Mouse (Mus musculus) liver, embryonic 16.5 days (tissue): ENCODE measurements at regions not wholly inside any gene's neighbourhood (a gene's known extent, or its start where the extent isn't known, plus 50 kb on each side); places are given as distances from the start of the nearest gene placed in this dataset.

ENCODE experiments used
- ATAC-seq: fragments of 200-750 bp; cut with Nextera tagmentation; 2 replicates; pipeline ENCODE4 v1.8.0; 2017; ENCODE audit warnings: low read depth, mild to moderate bottlenecking, moderate number of reproducible peaks, moderate library complexity
- H3K27ac ChIP-seq: fragments of 300-500 bp; sonication (generic); 2 replicates; pipeline ENCODE4 v1.5.1; 2014; ENCODE audit warnings: mild to moderate bottlenecking, low read length
- H3K27me3 ChIP-seq: fragments of 300-500 bp; sonication (generic); 2 replicates; pipeline ENCODE4 v1.6.1; 2014; ENCODE audit warnings: low read depth, low read length, mixed read lengths; ENCODE audit not compliant: control insufficient read depth, insufficient read depth
- H3K36me3 ChIP-seq: fragments of 300-500 bp; sonication (generic); 2 replicates; pipeline ENCODE4 v1.6.1; 2014; ENCODE audit warnings: mild to moderate bottlenecking; ENCODE audit not compliant: control insufficient read depth, insufficient read depth
- H3K4me1 ChIP-seq: fragments of 300-500 bp; sonication (generic); 2 replicates; pipeline ENCODE4 v1.6.1; 2014; ENCODE audit warnings: low read depth, low read length, mixed read lengths; ENCODE audit not compliant: control insufficient read depth
- H3K4me2 ChIP-seq: fragments of 300-500 bp; sonication (generic); 2 replicates; pipeline ENCODE4 v1.6.1; 2014; ENCODE audit warnings: low read depth, low read length, mixed read lengths
- H3K4me3 ChIP-seq: fragments of 300-500 bp; sonication (generic); 2 replicates; pipeline ENCODE4 v1.5.1; 2014; ENCODE audit warnings: low read depth, mild to moderate bottlenecking, low read length
- H3K9ac ChIP-seq: fragments of 300-500 bp; sonication (generic); 2 replicates; pipeline ENCODE4 v1.6.1; 2014; ENCODE audit warnings: low read depth, low read length
- H3K9me3 ChIP-seq: fragments of 300-500 bp; sonication (generic); replicated peaks from 2 replicates; pipeline ENCODE4 v1.6.1; 2016; ENCODE audit warnings: low read length; ENCODE audit not compliant: control insufficient read depth
- WGBS: fragments of 180-500 bp; shearing (Covaris S2); extraction: QIAGEN DNeasy Blood & Tissue Kit; methylation state at CpG from one replicate; pipeline ENCODE4 v1.1.7; 2014; ENCODE audit not compliant: insufficient replicate concordance; 5-methylcytosine and 5-hydroxymethylcytosine counted together

DNA sequence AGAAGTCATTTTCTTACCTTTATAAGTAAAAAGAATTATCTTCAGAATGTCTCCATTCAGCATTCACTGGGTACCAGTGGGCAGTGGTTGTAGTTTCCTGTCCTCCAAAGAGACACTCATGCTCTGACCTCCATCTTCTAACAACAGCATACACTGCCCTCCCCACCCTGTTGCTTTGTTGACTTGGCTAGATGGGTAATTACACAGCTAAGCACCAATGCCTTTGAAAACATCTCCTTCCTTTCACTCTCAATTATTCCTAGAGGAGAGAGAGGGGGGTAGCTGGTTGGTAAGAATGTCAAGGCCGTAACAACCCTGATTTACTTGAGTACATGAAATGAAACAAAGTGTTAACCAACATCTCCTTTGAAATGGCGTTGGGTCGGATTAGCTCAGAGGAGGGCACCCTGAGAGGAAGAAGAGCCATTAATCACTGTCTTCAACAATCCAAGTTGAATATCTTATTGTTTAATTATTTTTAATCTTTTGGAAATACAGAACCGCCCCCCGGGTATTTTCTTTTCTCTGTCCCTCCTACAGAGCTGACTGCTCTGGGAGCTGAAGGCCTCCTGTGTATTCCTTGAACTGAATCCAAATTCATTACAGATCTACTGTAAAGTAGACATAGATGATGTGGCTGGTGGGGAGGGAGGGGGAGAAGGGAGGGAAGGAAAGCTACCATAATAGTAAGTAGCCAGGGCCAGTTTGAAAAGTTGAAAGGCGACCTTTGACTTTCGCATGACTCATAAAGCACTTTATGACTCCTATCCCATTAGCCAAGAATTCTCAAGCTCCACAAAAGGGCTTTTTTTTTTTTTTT, 302.9 kb downstream of the Pik3r1 start:
- WGBS, result 67% methylated on average over 7 of the region's 7 CpGs
- no peak overlapping the region for H3K27ac ChIP-seq
- no peak overlapping the region for H3K9ac ChIP-seq
- no peaks in the 10 kb centered on the region for H3K27me3 ChIP-seq
- no peak for ATAC-seq
- no peaks in the 10 kb centered on the region for H3K4me1 ChIP-seq
- no peak overlapping the region for H3K4me3 ChIP-seq
- H3K9me3 ChIP-seq, result no peaks in the 10 kb centered on the region
- H3K36me3 ChIP-seq, result no peaks in the 10 kb centered on the region
- H3K4me2 ChIP-seq, result no peak overlapping the region

DNA sequence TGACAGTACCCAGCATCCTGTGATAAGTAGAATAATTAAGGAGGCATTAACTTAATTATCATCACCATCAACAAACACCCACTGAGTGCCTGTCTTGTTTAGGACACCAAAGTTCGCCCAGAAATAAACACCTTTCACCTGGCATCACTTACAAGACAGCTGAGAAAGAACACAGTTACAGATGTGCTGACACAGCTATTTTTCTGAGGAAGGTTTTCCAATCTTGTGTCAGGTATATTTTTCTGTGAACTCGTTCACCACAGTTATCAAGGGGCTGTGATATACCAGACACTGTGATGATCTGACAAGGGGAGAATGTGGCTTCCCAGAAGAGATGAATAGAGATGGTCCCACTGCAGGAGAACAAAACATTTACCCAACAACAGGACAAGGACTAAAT, 311.1 kb downstream of the Pik3r1 start:
- Histone ChIP-seq H3K4me3 (no peak overlapping the region), H3K36me3 (no peaks in the 10 kb centered on the region), H3K9me3 (no peaks in the 10 kb centered on the region), H3K9ac (no peak overlapping the region), H3K4me2 (no peak overlapping the region), H3K27me3 (no peaks in the 10 kb centered on the region), H3K27ac (no peak overlapping the region), H3K4me1 (no peaks in the 10 kb centered on the region)
- WGBS, result 30% methylated on average over 2 of the region's 2 CpGs
- no peak for ATAC-seq

DNA sequence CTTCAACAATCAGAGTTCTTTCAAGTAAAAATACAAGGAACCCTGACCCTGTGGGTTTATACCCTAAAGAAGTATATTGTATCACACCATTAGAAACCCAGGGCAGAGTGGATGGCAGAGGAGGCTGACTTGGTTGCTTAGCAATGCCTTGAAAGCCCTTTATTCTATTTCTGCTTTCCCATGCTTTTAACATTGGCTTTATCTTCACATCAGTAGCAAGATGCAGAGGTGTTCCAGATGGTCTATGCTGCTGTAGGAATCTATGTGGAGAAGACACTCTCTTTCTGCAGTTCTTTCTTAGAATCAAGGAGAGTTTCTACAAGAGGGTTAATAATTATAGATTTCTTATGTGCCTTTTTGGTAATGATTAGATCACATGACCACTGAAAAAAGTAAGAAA, 313.7 kb downstream of the Pik3r1 start:
- Histone ChIP-seq H3K27ac (no peak overlapping the region), H3K4me1 (no peaks in the 10 kb centered on the region), H3K9ac (no peak overlapping the region), H3K4me2 (no peak overlapping the region), H3K9me3 (no peaks in the 10 kb centered on the region), H3K27me3 (no peaks in the 10 kb centered on the region), H3K36me3 (no peaks in the 10 kb centered on the region), H3K4me3 (no peak overlapping the region)
- no peak for ATAC-seq

DNA sequence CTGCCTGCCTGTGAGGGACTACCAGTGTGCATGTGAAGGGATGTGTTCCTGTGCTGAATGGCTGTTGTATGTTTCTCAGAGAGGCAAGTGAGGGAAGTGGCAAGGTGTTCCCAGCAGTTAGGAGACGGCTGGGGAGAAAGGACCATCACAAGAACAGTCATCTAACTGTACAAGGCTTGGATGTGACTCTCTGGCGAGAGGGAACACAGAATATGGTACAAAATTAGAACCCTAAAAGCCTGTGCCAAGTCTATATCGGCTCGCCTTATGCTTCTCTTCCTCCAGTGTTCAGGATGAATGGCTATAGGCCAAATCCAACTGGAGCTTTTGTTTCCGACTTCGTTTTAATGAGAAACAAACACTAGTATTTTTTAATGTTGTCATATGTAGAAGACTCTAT, 317.5 kb downstream of the Pik3r1 start:
- no peak for ATAC-seq
- Histone ChIP-seq H3K27ac (no peak overlapping the region), H3K27me3 (no peaks in the 10 kb centered on the region), H3K4me1 (no peaks in the 10 kb centered on the region), H3K4me2 (no peak overlapping the region), H3K9ac (no peak overlapping the region), H3K9me3 (no peaks in the 10 kb centered on the region), H3K4me3 (no peak overlapping the region), H3K36me3 (no peaks in the 10 kb centered on the region)
- WGBS, result 64% methylated on average over 6 of the region's 6 CpGs

DNA sequence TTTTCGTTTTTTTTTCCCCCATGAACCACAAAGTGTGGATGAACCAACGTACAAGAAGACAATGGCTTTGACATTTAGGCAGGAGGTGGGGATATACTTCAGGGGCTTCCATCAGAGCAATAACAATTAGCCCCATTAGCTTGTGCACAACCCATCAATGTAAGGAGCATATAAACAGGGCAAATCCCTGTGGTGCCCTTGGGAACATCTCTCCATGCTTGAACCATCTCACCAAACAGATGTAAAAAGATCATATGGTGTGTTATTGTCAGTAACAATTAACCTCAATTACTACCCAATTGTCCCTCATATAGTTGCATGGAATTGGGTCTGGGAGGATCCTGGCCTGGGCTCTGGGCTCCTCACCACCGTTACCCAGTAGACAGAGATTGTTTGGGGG, 328.5 kb downstream of the Pik3r1 start:
- no peak for ATAC-seq
- H3K27me3 ChIP-seq, result no peaks in the 10 kb centered on the region
- no peaks in the 10 kb centered on the region for H3K36me3 ChIP-seq
- H3K4me3 ChIP-seq, result no peak overlapping the region
- 50% methylated on average over 3 of the region's 3 CpGs for WGBS
- no peak overlapping the region for H3K4me2 ChIP-seq
- no peaks in the 10 kb centered on the region for H3K9me3 ChIP-seq
- no peak overlapping the region for H3K27ac ChIP-seq
- H3K4me1 ChIP-seq, result no peaks in the 10 kb centered on the region
- H3K9ac ChIP-seq, result no peak overlapping the region

DNA sequence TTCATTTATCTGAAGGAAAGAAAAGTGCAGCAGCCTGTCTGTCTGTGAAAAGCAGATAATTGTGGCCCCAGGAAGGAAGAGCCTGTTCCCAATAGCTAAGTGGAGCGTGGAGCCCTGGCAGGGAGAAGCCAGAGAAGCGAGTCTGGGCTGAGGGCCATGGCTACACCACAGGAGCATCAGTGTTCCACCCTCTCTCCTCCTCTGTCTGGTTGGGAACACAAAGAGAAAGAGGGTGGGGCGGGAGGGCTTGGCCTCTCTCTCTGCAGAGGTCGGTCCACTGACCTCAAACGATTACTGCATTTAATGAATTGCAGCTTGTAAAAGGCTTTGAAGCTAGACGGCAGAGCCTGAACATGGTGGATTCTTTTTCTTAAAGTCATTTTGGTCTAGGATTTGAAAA, 329.0 kb downstream of the Pik3r1 start:
- H3K4me2 ChIP-seq, result no peak overlapping the region
- ATAC-seq, result no peak
- H3K9me3 ChIP-seq, result no peaks in the 10 kb centered on the region
- no peak overlapping the region for H3K27ac ChIP-seq
- H3K4me3 ChIP-seq, result no peak overlapping the region
- H3K36me3 ChIP-seq, result no peaks in the 10 kb centered on the region
- H3K27me3 ChIP-seq, result no peaks in the 10 kb centered on the region
- 40% methylated on average over 6 of the region's 6 CpGs for WGBS
- no peak overlapping the region for H3K9ac ChIP-seq
- no peaks in the 10 kb centered on the region for H3K4me1 ChIP-seq

DNA sequence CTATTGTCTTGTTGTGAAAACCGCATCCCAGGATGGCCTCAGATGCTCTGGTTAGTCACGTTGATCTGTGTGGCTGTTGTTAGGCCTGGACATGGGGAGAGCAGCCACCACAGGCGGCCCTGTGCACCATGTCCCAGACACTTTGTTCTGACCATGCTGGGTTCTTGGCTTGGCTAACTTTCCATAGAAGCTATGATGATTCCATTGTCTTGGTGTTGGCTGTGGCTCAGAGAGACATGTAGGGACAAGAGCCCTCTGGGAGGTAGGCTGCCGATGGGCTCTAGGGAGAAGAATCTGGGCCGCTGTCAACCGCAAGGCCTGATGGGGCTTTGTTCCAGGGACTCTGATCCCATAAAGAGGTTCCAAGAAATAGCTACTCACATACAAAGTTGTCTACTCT, 334.9 kb downstream of the Pik3r1 start:
- 74% methylated on average over 6 of the region's 6 CpGs for WGBS
- Histone ChIP-seq H3K27ac (no peak overlapping the region), H3K9ac (no peak overlapping the region), H3K27me3 (no peaks in the 10 kb centered on the region), H3K36me3 (no peaks in the 10 kb centered on the region), H3K4me3 (no peak overlapping the region), H3K4me2 (no peak overlapping the region), H3K4me1 (no peaks in the 10 kb centered on the region), H3K9me3 (no peaks in the 10 kb centered on the region)
- no peak for ATAC-seq

DNA sequence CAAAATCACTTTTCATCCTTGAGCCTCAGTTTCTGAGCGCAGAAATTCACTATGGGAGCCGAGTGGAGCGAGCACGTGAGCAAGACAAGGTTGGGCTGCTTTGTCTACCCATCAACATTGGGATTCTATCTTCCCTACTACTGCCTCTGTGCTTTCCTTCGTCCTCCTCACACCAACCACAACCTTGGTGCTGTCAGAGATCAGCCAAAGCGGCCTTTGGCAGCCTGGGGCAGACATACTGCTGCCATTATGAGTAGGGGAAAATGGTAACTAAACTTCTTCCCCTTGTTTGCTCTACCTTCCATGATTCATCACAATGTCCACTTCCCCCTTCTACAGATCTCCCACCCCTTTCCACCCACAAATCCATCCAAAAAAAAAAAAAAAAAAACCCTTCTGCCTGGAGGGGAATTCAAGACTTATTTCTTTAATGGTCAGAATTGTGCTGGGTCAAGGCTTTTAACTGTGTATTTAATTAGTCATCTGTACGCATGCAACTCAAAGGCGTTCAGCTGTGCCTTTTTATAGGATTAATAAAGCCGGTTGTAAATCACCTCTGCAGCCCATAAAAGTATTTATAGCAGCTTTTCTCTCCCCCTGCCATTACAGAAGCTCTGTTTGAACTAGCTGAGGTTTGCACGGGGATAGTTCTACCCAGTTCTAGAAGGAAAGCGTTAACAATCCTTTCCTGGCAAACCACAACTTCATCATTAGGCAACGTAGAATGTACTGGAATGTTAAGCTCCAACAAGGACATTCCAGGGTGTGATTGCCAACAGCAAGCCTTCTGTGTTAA, 340.4 kb downstream of the Pik3r1 start:
- no peak overlapping the region for H3K4me3 ChIP-seq
- H3K9me3 ChIP-seq, result no peaks in the 10 kb centered on the region
- H3K4me2 ChIP-seq, result no peak overlapping the region
- H3K9ac ChIP-seq, result no peak overlapping the region
- no peaks in the 10 kb centered on the region for H3K36me3 ChIP-seq
- no peak overlapping the region for H3K27ac ChIP-seq
- no peak for ATAC-seq
- no peaks in the 10 kb centered on the region for H3K27me3 ChIP-seq
- no peaks in the 10 kb centered on the region for H3K4me1 ChIP-seq
- 67% methylated on average over 12 of the region's 12 CpGs for WGBS

DNA sequence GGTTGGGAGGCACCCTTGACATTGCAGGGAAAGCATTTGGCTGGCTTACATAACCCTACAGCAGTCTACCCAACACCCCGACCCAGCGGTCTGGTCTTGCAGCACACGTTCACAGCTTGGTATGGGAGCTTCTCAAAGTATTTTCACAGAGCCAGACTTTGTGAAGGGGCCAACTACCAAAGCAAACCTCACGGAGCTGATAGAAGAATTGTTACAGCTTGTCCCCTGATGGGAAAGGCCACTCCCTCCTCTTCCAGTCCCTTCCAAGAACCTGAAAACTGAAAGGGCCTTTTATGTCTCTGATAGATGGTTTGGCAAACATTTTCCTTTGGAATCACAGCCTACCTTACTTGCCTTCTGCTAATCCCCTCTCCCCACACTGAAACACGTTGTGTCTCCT, 341.6 kb downstream of the Pik3r1 start:
- H3K9ac ChIP-seq, result no peak overlapping the region
- no peak overlapping the region for H3K4me3 ChIP-seq
- H3K27ac ChIP-seq, result no peak overlapping the region
- H3K4me2 ChIP-seq, result no peak overlapping the region
- WGBS, result 48% methylated on average over 5 of the region's 5 CpGs
- no peak for ATAC-seq
- H3K36me3 ChIP-seq, result no peaks in the 10 kb centered on the region
- H3K27me3 ChIP-seq, result no peaks in the 10 kb centered on the region
- no peaks in the 10 kb centered on the region for H3K9me3 ChIP-seq
- no peaks in the 10 kb centered on the region for H3K4me1 ChIP-seq
